Mouse (Mus musculus) regulatory T cell (primary cell): Measurements from ENCODE around the gene Aktip.

Source experiments
- in situ Hi-C: fragments of 300-600 bp; cut with MboI, MseI; formaldehyde crosslinking; loops from one replicate; pipeline ENCODE4 v1.15.1; 2025; ENCODE audit warnings: high pct_unique_total_duplicates

The Aktip gene

DNA sequence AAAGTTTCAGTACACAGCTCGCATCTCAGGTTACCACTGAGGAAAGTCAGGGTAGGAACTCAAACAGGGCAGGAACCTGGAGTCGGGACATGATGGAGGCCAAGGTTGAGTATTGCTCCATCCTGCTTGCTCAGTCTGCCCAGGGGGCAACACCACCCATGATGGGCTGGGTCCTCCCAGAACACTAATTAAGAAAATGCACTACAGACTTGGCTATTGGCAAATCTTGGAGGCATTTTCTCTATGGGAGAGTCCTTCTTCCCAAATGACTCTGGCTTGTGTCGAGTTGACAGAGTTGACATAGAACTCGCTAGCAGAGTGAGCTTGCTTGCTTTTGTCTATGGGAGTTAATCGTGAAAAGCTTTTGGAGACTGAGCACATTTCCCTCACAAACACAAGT lies 6.8 kb downstream of the Aktip start:
- in situ Hi-C loops, result loop anchor here (25.0 kb wide), 1 partner anchor 1169 kb away; the partner anchor contains the start of gene Irx5

GRCm38 (mm10) chr8:91190816-91191340 lies 8.9 kb downstream of the Aktip start:
- in situ Hi-C loops, result loop anchor here (25.0 kb wide), 1 partner anchor 1171 kb away; the partner anchor contains the start of gene Irx5

DNA sequence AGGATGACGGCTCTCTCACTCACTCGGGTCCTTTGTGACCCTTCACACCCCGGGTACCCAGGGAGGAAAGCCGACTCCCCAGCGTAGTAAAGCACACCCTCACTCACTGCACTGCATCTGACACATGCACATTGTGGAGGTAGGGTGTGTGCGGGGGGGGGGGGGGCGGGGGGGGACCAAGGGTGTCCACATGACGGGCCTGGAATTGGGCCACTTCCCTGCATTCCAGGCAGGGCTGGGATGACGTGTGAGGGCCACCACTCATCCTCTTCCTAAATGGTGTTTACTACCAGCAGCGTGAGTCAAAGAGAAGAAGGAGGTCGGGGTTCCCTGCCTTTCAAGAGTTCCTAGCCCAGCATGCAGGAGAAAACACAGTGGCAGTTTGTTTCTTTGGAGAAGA lies 11.6 kb downstream of the Aktip start:
- in situ Hi-C loops, result loop anchor here (25.0 kb wide), 1 partner anchor 1174 kb away; the partner anchor contains the start of gene Irx5

- in situ Hi-C loops, result loop anchor here (25.0 kb wide), 1 partner anchor 1176 kb away; the partner anchor contains the start of gene Irx5
These were observed 13.4 kb downstream of the Aktip start for GRCm38 (mm10) chr8:91186372-91186771.

- in situ Hi-C loops, result loop anchor here (25.0 kb wide), 1 partner anchor 1185 kb away; the partner anchor contains the start of gene Irx5
These were observed 22.1 kb downstream of the Aktip start for GRCm38 (mm10) chr8:91177708-91178107.

DNA sequence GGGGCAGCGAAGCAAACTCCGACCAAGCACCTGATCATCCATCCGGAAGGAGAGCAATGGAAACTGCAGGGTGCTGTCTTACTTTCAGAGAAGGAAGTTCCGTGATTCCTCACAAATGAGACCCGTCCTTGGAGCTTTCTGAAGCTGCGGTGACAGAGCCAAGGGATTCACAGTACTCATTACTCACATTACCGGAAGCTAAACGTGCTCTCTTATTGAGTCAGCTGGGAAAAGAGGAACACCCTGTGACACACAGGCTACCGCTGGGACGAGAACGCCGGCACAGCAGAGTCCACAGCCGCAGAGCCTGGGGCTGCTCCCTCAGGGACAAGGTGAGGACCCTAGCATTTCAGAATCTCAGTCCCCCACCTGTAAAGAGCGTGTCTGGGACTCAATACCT lies 23.6 kb downstream of the Aktip start:
- in situ Hi-C loops, result loop anchor here (25.0 kb wide), 1 partner anchor 1186 kb away; the partner anchor contains the start of gene Irx5

DNA sequence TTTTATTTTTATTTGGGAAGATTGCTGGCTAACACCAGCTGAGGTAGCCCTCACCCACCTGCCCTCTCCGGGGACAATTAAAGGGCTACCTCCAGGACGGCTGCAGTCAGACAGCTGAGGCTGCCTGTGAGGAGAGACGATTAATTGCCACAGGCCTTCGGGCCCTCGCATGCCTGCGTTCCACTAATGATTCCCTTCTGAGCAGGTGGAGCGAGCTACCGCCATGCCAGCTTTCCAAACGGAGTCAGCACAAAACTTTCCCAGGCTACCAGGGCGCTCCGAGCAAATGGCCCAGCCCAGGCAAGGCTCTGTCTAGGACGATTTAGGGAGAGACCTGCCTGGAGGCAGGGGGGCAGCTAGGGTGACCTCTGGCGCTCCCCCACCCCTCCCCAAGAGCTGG lies 28.2 kb downstream of the Aktip start:
- in situ Hi-C loops, result no loop called here

DNA sequence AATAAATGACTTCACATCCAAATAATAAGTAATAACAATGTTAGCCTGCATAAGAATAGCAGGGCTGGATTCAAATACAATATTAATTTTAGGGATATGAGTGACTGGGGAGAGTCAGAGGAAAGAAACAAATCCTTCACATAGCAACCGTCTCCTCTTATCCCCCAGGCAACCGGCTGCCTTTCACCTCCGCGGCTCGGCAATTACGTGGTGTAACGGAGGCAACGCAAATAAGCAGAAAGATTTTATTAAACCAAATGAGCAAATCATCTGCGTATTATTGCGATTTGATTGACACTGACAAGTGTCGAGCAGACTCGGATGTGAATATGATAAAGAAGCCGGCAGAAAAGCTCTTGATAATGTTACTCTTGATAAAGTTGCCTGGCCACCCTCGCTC lies 28.9 kb downstream of the Aktip start:
- in situ Hi-C loops, result no loop called here

DNA sequence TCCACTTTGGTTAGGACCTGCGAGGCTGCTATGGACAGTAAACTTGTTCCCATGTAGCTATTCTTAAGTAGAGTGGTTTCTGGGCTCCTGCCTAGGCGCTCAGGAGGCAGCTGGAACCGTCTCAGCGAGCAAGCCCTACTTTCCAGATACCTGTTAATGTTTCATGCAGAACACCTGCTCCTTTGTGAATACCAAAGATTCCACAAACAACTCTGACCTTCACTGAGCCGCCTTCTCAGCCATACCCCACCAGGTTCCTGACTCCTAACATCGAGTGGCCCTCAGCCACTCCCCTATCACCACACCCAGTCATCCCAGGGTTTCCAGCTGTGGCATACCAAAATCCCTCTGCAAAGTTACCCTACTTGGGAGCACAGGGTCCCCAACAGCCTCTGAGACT lies 29.6 kb downstream of the Aktip start:
- in situ Hi-C loops, result no loop called here

DNA sequence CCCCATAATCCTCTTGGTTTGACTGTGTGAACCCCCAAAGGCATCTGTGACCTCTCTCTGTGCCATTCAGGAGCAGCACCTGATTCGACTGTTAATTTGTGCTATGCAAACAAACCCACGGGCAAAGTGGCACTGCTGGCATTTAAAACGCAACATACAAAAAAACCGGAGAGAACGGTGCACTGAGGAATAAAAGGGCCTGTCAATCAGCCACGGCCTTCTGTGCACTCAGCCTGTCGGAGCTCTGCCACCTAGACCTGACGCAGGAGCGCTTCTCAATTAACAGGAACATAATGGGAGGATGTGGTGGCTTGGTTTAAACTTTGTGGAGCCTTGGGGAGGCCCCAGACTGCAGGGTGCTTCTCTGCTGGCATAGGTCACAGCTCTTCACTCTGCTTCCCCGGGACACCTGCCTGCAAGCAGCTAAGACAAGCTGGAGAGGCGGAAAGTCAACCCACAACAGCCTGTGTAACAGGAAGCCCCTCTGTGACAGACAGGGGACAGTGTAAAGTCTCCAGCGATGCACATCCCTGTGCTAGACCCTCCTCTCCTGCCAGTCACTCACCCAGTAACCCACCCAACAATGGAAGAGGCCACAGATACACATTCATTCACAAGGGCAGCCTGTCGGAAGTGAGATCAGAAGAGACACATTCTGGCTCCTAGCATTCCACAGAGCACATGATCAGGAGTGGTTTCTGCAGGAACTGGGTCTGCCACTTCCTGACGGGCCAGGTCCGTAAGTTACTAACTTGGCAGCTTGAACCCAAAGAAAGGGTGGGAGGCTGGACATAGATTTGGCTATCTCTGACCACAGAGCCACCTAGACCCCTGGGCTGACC lies 39.6 kb downstream of the Aktip start:
- in situ Hi-C loops, result no loop called here

DNA sequence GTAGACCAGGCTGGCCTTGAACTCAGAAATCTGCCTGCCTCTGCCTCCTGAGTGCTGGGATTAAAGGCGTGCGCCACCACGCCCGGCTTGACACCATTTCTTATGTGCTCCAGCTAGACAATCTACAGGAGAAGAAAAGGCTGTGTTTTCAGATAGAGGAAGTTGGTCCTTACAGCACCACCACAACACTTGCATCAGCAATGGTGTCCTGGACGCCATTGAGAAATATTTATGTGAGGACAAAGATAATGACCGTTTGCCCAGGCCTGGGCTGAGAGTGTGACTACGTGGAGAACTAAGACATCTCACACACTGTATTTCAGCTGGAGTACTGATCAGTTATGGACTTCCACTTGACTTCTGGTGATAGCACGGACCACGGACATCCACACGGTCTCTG lies 41.2 kb downstream of the Aktip start:
- in situ Hi-C loops, result no loop called here

GRCm38 (mm10) chr8:91154564-91154963 lies 45.2 kb downstream of the Aktip start:
- in situ Hi-C loops, result no loop called here

DNA sequence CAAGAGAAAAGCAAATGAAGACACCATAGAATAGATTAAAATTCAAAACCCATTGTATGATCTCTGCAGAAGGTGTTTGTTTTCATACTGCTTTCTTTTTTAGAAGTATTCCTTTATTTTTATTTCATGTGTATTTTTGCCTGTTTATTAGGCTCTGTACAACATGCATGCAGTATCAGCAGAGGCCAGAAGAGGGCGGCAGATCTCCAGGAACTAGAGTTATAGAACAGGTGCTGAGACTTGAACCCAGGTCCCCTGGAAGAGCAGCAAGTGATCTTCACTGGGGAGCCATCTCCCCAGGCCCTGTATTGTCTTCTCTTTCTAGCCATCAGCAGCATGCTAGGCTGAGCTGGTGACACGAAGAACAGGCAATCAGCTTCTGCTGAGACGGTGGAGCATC lies 45.9 kb downstream of the Aktip start:
- in situ Hi-C loops, result no loop called here

DNA sequence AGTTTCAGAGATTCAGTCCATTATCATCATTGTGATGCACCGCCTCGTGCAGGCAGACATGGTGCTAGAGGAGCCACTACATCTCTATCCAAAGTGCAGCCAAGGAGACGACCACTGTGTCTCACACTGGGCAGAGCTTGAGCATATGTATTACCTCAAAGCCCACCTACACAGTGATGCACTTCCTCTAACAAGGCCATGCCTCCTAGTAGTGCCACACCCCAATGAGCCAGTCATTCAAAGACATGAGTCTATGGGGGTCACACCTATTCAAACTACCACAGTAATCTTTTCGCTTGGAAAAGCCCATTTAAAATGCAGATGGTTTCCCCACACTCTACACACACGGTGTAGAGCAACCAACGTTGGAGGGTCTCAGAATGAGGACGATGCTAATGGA lies 48.2 kb downstream of the Aktip start:
- in situ Hi-C loops, result no loop called here

DNA sequence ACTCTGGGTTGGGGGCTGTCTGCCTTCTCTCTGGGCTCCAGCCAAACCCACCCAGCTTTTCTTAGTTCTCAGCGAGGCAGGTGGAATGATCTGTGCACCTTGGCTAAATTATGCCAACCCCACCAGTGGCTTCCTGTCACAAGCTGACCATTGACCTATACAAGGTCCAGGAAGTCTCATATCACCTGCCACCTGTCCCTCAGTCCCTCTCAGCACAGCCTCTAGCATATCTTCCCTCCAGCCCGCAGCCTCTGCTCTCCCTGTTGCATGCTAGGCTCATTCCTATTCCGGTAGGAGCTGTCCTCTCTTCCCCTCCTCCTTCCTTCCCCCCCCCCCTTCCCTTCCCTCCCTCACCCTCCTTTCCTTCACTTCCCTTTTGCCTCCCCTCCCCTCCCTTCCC lies 50.5 kb downstream of the Aktip start:
- in situ Hi-C loops, result no loop called here

DNA sequence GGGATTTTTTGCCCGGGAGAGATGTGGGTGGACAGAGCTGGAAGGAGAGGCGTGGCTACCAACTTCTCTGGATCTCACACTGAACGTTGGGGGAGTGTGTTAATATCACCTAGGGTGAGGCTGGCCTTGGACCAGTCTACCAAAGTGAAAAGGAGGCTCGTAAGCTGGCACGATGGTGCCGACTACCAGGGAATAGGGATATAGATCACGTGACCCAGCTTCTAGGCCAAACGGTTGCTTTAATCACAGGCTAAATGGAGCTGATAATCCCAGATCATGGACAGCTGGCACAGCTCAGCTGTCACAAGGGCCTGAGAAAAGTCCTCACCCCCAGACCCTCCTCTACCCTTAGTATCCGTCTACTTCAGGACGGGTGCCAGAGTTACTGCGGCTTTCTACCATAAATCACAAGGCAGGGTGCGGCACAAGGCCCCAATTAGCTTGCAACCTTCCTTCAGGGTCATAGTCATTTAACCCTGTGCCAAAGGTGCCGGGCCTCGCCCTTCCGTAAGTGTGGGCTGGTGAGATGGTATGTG lies 51.1 kb downstream of the Aktip start:
- in situ Hi-C loops, result no loop called here

GRCm38 (mm10) chr8:91147715-91148114 lies 52.1 kb downstream of the Aktip start:
- in situ Hi-C loops, result no loop called here

DNA sequence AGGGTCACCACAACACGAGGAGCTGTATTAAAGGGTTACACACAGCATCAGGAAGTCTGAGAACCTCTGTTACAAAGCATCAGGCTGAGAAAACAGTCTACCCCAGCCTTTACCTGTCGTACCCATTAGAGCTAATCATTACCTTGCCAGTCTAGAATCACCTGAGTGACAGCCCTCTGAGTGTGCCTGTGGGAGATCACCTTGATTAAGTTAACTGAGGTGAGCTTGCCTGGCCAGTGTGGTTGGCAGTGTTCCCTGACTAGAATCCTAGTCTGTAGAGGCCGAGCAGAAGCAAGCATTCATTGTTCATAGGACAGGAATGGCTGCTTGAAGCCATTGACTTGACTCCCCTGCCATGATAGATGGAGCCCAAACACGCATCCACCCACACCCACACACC lies 58.9 kb downstream of the Aktip start:
- in situ Hi-C loops, result no loop called here

DNA sequence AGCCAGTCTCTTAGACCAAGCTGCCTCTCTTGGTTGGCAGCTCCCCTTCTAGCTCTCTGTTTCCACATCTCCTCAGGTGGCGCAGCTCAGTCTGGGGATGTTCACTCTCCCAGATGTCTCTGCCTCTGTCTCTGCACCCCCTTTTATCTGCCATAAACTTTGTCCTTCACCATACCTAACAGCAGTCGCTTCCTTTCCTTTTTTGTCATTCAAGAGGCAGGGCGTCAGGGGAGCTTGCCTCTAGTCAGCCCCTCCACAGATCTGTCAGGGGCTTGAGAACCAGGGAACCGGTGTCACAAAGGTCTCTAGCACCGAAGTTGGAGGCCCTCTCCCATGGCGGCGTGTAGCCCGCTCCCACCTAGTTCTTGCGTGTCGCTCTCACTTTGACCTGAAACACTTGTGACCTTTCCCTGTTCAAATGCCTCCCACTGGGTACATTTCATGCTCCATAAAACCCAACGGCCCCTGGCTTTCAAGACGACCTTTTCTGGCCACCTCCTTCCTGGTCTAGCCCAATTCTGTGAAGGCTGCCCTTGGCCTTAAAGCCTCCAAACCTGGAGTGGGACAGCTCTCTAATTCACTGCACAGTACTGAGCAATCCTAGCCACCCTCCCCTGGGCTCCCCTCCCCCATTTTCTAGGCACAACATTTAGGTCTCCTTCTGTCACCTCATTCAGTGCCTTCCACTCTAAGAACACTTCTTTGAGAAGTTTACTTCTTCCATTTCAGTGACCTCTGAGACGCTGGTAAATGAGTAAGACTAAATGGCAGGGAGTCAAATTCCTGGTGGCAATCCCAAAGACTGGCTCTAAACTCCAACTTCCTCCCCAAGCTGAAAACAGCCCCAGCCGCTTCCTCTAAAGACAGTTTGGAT lies 64.2 kb downstream of the Aktip start:
- in situ Hi-C loops, result loop anchor here (10.0 kb wide), 2 partner anchors 301 to 341 kb away; no protein-coding TSS in a partner anchor

DNA sequence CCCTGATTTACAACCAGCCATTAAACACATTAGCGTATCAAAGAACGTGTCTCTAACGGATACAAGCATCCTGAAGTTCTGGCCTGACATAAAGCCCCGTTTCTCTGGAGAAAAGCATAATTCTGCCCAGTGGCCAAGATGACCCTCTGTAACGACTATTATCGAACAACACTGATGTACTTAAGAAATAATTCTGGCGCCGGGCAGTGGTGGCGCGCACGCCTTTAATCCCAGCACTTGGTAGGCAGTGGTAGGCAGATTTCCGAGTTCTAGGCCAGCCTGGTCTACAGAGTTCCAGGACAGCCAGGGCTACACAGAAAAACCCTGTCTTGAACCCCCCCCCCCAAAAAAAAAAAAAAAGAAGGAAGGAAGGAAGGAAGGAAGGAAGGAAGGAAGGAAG lies 65.1 kb downstream of the Aktip start:
- in situ Hi-C loops, result loop anchor here (10.0 kb wide), 2 partner anchors 300 to 340 kb away; no protein-coding TSS in a partner anchor

DNA sequence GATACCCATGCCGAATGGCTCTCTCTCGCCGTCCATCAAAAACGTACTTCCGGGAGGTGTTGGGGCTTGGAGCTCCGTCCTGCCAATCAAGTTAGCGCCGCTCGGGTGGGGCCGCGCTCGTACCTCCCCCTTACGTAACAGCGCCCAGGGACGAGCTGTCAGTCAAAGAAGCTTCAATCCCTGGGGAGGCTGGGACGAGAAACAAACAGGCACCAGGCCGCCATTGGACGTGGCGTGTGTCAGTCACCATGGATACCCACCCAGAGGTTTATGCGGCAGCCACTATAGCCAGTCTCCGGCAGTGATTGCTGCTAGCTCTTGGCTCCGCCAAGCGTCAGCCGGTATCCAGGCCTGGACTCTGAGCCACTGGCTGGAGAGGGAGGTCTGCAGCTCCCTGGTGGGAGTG lies 65.7 kb downstream of the Aktip start:
- in situ Hi-C loops, result loop anchor here (10.0 kb wide), 2 partner anchors 299 to 339 kb away; no protein-coding TSS in a partner anchor
